Mouse (Mus musculus): ENCODE measurements at regions not wholly inside any gene's neighbourhood (a gene's known extent, or its start where the extent isn't known, plus 50 kb on each side); places are given as distances from the start of the nearest gene placed in this dataset.
A peak's percentile ranks its signal among the peaks of the same experiment; 100 is the strongest.

GRCm38 (mm10) chr11:18571557-18572209 lies 447.1 kb downstream of the Meis1 start:
- DNase-seq, result no peak

- no peak for DNase-seq
Measured at GRCm38 (mm10) chr11:18563011-18563410, 455.8 kb downstream of the Meis1 start.

DNA sequence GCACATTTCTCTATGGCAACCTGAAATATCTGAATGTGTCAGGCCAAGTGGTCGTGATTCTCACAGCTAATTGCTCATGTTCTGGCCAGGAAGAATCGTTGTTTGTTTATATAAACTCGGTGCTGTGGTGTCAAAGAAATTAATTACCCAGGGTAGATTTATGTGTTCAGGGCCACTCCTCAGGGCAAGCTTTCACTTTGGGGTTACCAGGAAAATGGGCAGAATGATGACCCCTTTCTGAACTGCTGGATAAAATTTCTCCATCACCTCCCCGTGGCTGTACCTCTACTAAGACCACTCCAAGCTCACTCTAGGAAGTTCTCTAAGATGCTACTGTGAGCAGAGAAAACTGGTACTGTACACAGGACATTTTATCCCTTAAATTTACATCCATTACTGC lies 460.1 kb downstream of the Meis1 start:
- DNase-seq, result no peak

- no peak for DNase-seq
Measured at GRCm38 (mm10) chr11:18535592-18535857, 483.3 kb downstream of the Meis1 start.

DNA sequence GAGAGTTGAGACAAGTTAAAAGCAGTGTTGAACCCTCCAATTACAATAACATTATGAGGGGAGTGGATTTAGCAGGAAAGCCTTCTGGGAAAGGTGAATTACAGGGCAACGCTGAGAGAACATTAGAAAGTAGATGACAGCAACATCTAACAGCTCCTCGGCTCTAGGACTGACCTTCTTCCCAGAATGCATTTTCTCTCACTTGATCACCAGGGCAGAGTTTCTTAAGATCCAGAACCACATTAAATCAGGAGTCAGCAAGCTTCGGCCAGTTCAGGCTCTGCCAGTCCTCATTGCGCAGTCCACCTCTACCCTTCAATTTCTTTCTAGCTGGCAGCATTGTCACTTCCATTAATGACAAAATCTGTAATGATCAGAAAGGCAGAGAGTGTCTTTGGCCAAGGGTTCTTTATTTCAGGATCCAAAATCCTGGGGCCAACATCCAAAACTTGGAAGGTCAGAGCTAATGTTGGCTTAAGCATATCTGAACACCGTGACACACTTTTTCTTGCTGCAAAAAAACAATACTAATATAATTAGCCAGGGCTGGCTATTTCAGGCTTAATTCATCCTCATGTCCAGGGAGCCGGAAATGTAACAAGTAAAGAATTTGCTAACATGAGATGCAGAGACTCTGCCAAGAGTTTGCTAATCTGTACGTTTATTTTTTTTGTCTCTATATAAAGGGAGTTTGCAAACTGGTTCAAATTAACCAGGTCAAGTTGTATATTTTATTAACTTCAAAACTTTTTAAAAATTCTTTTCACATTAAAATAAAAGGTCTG lies 483.8 kb downstream of the Meis1 start:
- no peak for DNase-seq

DNA sequence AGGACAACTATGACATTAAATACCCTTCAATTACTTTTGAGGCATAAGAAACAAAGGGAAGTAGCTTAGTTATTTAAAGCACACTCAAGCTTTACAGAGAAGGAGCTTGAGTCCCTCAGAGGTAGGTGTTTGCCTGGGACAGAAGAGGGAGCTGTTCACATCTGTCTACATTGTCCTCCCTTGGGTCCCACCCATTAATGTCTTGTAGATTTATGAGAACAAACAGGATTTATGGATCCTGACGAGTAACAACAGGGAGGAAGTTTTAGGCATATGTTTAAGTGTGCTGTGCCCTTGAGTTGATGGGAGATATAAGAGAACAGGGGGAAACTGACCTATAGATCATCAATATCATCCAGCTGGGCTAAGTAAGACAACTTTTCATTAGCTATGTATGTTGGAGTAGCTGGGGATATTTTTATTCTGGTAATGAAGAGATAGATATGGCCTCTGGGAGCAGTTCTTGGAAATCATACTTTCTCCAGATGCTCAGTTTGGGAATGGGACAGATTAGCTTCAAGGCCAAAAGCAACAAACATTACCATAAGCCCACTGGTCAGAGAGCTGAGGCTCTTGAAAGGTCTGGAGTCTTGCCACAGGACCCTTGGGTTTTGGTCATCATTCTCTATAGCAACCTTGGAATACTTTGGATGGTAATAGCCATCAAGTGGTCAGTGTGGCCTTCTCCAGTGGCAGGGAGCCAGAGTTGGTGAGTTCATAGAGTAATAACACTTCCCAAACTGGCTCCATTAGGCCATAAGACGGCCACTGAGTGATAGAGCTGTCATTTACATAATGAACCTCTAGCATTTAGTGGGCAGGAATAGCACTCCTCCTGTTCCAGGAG lies 487.3 kb downstream of the Meis1 start:
- DNase-seq, result no peak

DNA sequence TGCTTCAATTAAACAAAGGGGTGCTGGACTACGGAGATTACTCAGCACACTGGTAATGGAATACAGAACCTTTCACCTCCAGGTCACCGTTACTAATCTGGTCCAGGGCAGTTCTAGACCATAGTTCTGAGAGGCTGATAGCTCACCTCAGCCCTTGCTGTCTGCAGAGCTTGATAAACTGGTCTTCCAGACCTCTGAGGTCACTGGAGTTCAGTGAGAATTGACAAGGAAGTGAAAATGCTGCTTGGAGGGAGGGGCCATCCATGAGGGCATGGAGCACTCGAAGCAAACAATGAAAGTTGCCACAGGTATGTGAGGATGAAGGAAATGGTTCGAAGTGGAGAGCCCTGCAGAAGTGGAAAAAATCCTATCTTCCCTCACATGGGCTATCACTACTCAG lies 490.2 kb downstream of the Meis1 start:
- no peak for DNase-seq

DNA sequence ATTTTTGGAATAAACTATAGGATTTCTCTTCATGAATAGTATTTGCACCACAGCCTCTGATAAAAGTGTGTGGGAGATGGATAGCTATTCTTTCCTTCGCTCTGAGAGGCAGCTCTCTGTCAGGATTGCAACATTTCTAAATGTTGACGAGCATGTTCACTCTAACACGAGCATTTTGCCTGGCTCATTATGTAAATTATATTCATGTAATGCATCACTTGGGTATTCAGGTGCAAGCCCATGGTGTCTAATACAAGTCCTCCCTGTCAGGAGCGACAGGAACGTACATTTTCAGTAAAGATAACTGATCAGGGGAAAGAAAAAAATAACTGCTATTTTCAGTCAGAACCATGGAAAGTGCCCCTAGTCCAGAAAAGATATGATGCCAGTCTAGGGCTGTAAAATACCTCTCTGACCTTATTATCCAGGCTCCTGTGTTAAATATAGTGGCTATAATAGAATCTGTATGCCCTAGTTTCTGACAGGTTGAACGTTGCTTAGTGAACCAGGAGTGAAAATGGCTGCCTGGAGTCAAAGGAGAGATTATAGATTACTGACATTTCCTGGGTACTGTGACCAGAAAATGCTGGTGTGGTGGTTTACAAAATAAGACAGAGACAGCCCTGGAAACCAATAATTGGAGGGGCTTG lies 523.6 kb downstream of the Meis1 start:
- DNase-seq, result no peak

DNA sequence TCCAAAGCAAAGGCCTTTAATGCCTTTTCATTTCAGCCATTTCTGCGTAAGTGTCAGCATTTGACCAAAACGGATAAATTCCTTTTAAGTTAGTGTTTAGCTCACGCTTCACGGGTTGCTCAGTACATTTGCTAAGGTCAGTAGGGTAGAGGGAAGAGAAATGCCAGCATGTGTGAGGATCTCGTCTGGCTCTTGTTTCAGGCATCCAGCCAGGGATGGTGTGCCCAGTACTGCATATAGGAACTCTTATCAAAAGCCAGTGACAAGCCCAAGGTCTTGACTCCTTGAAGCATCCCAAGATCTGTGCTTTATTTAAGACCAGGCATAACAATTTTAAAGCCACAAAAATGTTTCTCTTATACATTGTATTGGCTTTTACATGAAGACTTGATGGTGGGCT lies 524.8 kb downstream of the Meis1 start:
- DNase-seq, result no peak

GRCm38 (mm10) chr11:18493086-18493485 lies 525.7 kb downstream of the Meis1 start:
- no peak for DNase-seq

- DNase-seq, result no peak
Measured at GRCm38 (mm10) chr11:18489517-18490256, 529.1 kb downstream of the Meis1 start.

DNA sequence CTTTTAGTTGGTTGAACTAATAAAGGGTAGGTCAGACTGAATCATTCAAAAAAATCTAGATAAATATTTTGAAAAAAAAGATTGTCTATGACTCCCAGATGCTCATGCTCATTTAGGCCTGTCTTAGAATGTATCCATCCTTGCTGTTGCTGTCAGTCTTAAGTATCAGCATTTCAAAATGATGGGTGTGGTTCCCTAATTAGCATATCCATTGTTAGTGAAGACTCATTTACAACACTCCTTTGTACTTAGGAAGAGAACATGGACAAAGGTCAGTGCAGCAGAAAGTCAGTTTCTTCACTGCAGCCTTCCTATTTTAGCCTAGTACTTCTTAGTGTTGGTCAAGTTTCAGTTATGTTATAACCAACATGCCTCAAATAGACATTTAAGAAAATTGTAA lies 525.2 kb upstream of the Etaa1 start:
- DNase-seq, result no peak

DNA sequence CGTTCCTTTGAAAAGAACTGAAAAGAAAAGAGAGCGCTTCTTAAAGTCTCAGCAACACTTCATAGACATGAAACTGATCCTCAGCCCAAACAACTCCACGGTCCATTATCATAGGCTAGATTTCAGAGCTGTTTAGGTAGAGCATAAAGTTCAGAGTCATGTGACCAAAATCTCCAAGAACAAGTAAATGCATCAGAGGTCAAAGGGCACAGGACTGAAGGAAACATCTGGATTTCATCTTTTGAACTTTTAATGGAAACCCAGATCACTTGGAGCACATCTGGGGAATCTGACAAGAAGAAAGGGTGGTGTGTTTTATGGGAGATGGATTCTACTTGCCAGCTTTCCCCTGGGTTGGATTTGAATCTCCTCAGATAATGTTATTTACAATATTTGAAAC lies 497.6 kb upstream of the Etaa1 start:
- no peak for DNase-seq

DNA sequence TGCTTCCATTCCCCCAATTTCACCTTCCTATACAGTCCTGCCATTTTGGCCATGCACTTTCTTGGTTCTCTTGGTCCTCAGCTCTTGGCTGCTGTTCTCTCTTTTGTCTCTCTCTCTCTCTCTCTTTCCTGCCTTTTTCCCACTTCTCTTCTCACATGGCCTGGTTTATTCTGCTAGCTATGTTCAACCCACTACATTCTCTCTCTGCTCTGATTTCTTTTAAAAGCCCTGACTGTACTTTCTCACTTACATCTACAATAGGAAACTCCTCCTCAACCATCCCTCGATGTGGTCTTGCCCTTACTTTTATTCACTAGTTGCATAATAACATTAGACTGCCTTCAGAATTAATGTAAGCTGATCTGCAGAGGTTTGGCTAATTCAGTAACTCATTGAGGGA lies 495.2 kb upstream of the Etaa1 start:
- no peak for DNase-seq

GRCm38 (mm10) chr11:18444600-18444999 lies 490.9 kb upstream of the Etaa1 start:
- no peak for DNase-seq

GRCm38 (mm10) chr11:18444101-18444500 lies 490.4 kb upstream of the Etaa1 start:
- DNase-seq, result no peak

- DNase-seq, result no peak
Measured at GRCm38 (mm10) chr11:18443156-18443555, 489.5 kb upstream of the Etaa1 start.

- DNase-seq, result peak; percentile 21
Measured at GRCm38 (mm10) chr11:18437834-18438611, 484.3 kb upstream of the Etaa1 start.

DNA sequence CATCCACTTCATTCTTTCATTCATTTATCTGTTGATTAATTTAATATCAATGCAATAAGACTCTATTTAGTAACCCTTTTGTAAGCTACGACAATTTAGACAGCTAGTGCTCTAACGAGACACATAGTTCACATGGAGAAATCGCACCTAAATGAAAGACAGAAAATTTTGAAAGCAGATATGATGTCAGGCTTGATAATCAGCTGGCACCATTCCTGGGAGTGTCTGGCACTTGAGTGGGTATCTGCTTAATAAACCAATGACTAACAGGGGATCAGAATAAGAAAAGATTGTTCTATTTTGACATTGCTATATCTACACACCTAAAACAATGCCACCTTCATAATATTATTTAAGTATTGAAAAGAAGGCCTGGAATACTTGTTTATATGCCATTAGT lies 467.4 kb upstream of the Etaa1 start:
- no peak for DNase-seq

- DNase-seq, result no peak
Measured at GRCm38 (mm10) chr11:18413769-18414168, 460.1 kb upstream of the Etaa1 start.

DNA sequence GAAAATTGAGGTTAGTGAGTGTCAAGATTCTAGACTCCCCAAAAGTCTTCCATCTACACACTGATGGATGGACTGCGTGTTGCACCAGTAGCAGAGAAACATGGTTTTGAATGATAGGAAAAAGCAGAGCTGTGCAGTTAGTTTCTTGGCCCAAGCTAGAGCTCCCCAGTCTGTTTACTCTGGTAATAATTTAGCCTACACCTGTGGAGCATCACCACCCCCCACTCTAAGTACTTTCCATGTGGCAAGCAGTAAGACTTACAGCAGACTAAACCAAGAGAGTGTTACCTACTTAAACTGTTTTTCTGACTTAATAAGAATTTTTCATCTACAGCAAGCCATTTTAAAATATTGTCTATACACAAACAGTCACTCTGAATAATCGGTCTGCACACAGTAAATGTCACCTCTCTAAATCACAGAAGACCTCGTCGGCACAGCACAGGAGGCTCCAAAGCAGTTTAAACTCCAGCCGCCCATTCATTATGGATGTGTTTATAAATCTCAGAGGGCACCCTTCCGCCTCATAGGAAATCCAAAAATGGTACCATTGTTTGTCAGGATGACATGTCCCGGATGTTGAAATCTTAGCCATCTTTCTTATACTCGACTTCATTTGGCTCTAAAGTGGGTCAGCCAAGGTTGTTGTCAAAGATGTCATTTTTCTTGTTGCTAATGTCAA lies 454.5 kb upstream of the Etaa1 start:
- DNase-seq, result no peak
